Mouse (Mus musculus) erythroblast, embryonic 14.5 days (primary cell): ENCODE results near the gene Pnkp. TPM values are rescaled to one million over a fixed set of nuclear protein-coding genes. Genes with fewer than 3 reads are reported as not detected.

Source experiments
- H3K27me3 ChIP-seq: 2 replicates; pipeline ENCODE4 v1.6.1; 2012; ENCODE audit warnings: inconsistent platforms; ENCODE audit not compliant: control insufficient read depth
- H3K36me3 ChIP-seq: 2 replicates; pipeline ENCODE4 v1.6.1; 2012; ENCODE audit warnings: mild to moderate bottlenecking, inconsistent platforms; ENCODE audit not compliant: control insufficient read depth
- H3K4me1 ChIP-seq: 2 replicates; pipeline ENCODE4 v1.6.1; 2012; ENCODE audit warnings: inconsistent platforms; ENCODE audit not compliant: control insufficient read depth
- H3K4me3 ChIP-seq: replicated peaks from 2 replicates; pipeline ENCODE3; 2012; ENCODE audit warnings: moderate library complexity, mild to moderate bottlenecking, inconsistent platforms
- H3K9me3 ChIP-seq: 2 replicates; pipeline ENCODE4 v1.6.1; 2012; ENCODE audit warnings: low read length, inconsistent platforms, mixed read lengths; ENCODE audit not compliant: control insufficient read depth
- GATA1 ChIP-seq: IDR thresholded peaks from 2 replicates; pipeline ENCODE4 v1.6.1; 2012; ENCODE audit warnings: low read length, inconsistent platforms, mixed read lengths
- TAL1 ChIP-seq: IDR thresholded peaks from 3 replicates; pipeline ENCODE4 v1.6.1; 2012; ENCODE audit warnings: low read length, inconsistent platforms, mixed read lengths
- polyA plus RNA-seq: library from polyadenylated mRNA; stranded (reverse); fragments of >175 nt; gene quantifications from 2 replicates; pipeline ENCODE4 v1.2.3, GENCODE M21; 2012

The Pnkp gene
- polyA plus RNA-seq, 1 experiment = 4.5 TPM

DNA sequence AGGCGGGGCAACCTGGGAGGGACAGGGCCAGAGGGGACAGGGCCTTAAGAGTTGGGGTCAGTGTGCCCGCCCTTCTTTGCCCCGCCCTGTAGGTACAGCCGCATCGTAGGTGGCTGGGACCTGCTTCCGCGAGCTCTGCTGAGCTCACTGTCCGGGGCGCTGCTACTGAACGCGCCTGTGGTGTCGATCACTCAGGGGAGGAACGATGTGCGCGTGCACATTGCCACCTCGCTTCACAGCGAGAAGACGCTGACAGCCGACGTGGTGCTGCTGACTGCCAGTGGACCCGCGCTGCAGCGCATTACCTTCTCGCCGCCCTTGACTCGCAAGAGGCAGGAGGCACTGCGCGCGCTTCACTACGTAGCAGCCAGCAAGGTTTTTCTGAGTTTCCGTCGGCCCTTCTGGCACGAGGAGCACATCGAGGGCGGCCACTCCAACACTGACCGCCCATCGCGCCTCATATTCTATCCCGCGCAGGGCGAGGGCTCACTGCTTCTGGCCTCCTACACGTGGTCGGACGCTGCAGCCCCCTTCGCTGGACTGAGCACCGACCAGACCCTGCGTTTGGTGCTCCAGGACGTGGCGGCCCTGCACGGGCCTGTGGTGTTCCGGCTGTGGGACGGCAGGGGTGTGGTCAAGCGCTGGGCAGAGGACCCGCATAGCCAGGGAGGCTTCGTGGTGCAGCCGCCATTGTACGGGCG, 17.3 kb upstream of the Pnkp start:
- TF ChIP-seq TAL1 (no peak; the same call in 2 of the 3 replicates), GATA1 (no peak)
- Histone ChIP-seq H3K4me3 (peak overlapping the region; percentile 30), H3K9me3 (no peaks in the 10 kb centered on the region), H3K36me3 (peaks cover 64% of the 10 kb centered on the region), H3K4me1 (peaks cover 30% of the 10 kb centered on the region), H3K27me3 (peaks cover 20% of the 10 kb centered on the region)

- H3K4me1 ChIP-seq = peaks cover 30% of the 10 kb centered on the region
- H3K36me3 ChIP-seq = peaks cover 71% of the 10 kb centered on the region
- H3K27me3 ChIP-seq = peaks cover 20% of the 10 kb centered on the region
- no peaks in the 10 kb centered on the region for H3K9me3 ChIP-seq
- no peak overlapping the region for H3K4me3 ChIP-seq
- TF ChIP-seq TAL1 (no peak), GATA1 (no peak)
These were observed 16.5 kb upstream of the Pnkp start for GRCm38 (mm10) chr7:44840426-44840825.

GRCm38 (mm10) chr7:44841825-44842463, 15.0 kb upstream of the Pnkp start:
- no peak overlapping the region for H3K4me3 ChIP-seq
- H3K9me3 ChIP-seq = no peaks in the 10 kb centered on the region
- no peak for TF ChIP-seq TAL1
- no peak for TF ChIP-seq GATA1
- peaks cover 31% of the 10 kb centered on the region for H3K4me1 ChIP-seq
- peaks cover 20% of the 10 kb centered on the region for H3K27me3 ChIP-seq
- H3K36me3 ChIP-seq = peaks cover 80% of the 10 kb centered on the region

DNA sequence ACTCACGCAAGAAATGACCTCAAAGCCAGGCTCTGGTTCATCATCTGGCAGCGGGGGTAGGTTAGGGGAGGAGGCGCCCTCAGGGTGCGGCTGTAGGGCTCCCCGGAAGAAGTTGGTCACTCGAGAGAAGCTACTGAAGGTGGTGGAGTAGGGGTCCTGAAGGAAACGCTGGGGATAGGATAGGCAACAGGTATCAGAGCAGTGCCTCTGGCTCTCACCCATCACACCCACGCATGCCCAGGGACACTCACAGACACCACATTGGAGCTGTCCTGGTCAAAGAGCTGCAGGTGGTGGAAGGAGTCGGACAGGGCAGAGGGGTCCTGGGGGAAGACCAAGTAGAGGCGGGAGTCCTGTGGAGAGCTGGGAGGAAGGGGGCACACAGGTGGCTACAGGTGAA, 11.9 kb upstream of the Pnkp start:
- no peak for TF ChIP-seq TAL1
- no peak for TF ChIP-seq GATA1
- Histone ChIP-seq H3K4me3 (no peak overlapping the region), H3K27me3 (peaks cover 7% of the 10 kb centered on the region), H3K9me3 (no peaks in the 10 kb centered on the region), H3K4me1 (peaks cover 43% of the 10 kb centered on the region), H3K36me3 (peaks cover 75% of the 10 kb centered on the region)

- TF ChIP-seq GATA1 (no peak), TAL1 (no peak)
- H3K4me1 ChIP-seq = peaks cover 57% of the 10 kb centered on the region
- H3K9me3 ChIP-seq = no peaks in the 10 kb centered on the region
- peaks cover 66% of the 10 kb centered on the region for H3K36me3 ChIP-seq
- H3K4me3 ChIP-seq = no peak overlapping the region
- H3K27me3 ChIP-seq = no peaks in the 10 kb centered on the region
These were observed 10.1 kb upstream of the Pnkp start for GRCm38 (mm10) chr7:44846804-44847203.

- no peaks in the 10 kb centered on the region for H3K9me3 ChIP-seq
- no peaks in the 10 kb centered on the region for H3K27me3 ChIP-seq
- H3K4me1 ChIP-seq = peaks cover 66% of the 10 kb centered on the region
- peaks cover 66% of the 10 kb centered on the region for H3K36me3 ChIP-seq
- TF ChIP-seq GATA1 = no peak
- no peak for TF ChIP-seq TAL1
- peak overlapping the region; percentile 76 for H3K4me3 ChIP-seq
These were observed 9.2 kb upstream of the Pnkp start for GRCm38 (mm10) chr7:44847772-44848171.

GRCm38 (mm10) chr7:44848561-44849415, 8.2 kb upstream of the Pnkp start, which contains the start of the genes Akt1s1 and Tbc1d17:
TSS of gene Akt1s1 (plus strand) at chr7:44848991.
TSS of gene Tbc1d17 (minus strand) at chr7:44849079.
- no peaks in the 10 kb centered on the region for H3K27me3 ChIP-seq
- peak within 1 kb of the TSS; percentile 76 for H3K4me3 ChIP-seq
- H3K4me1 ChIP-seq = peaks cover 66% of the 10 kb centered on the region
- peaks cover 66% of the 10 kb centered on the region for H3K36me3 ChIP-seq
- TF ChIP-seq TAL1 = no peak
- peak; percentile 18; the same call in 1 of the 2 replicates for TF ChIP-seq GATA1
- H3K9me3 ChIP-seq = no peaks in the 10 kb centered on the region

- peaks cover 59% of the 10 kb centered on the region for H3K36me3 ChIP-seq
- TF ChIP-seq TAL1 (no peak), GATA1 (no peak)
- peak overlapping the region; percentile 76 for H3K4me3 ChIP-seq
- no peaks in the 10 kb centered on the region for H3K27me3 ChIP-seq
- H3K4me1 ChIP-seq = peaks cover 71% of the 10 kb centered on the region
- H3K9me3 ChIP-seq = no peaks in the 10 kb centered on the region
These were observed 7.4 kb upstream of the Pnkp start for GRCm38 (mm10) chr7:44849416-44850111.
